Mouse (Mus musculus) adrenal gland, adult 10 weeks (tissue): ENCODE measurements around the gene Gm10639. TPM values are rescaled to one million over a fixed set of nuclear protein-coding genes. Genes with fewer than 3 reads are reported as not detected.

ENCODE experiments used
- polyA plus RNA-seq: library from polyadenylated mRNA; stranded (reverse); fragments of 350-450 nt; fragmentation: Illumina TruSeq; extraction: RNeasy Lipid Tissue Mini Kit (QIAGEN cat#74804); gene quantifications from one replicate; pipeline ENCODE4 v1.2.3, GENCODE M21; 2014; ENCODE audit warnings: low read depth, low replicate concordance

The Gm10639 gene
- not detected for polyA plus RNA-seq

DNA sequence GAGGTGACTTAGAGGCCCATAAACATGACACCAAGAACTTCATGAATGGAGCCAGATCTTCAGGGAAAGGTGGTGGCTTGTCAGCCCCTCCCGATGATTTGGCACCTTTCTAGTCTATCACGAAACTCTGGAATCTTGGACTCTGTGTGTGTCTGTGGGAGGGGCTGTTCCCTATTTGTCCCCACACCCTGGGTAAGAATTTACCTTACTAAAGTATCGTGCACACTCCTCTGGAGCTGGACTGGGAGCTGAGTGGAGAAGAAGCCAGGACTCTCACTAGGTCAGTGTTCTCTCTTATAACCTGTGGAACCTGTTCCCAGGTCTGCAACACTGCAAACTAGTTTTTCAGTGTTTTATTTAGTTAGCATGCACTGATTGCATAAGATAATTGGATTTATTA lies at the start of gene Gm10639:
Gene Gm10639, plus strand, starts transcription at position 201 of the 400 bp plus-strand sequence.

GRCm38 (mm10) chr9:78256914-78257313 lies 32.8 kb upstream of the Gm10639 start, which contains the start of gene Gm3776:
Gene Gm3776 (plus strand): TSS chr9:78257129.

GRCm38 (mm10) chr9:78314696-78315095 lies 25.0 kb downstream of the Gm10639 start, which contains the start of gene Omt2a:
Gene Omt2a (minus strand): TSS chr9:78314796.

GRCm38 (mm10) chr9:78327289-78327688 lies 37.6 kb downstream of the Gm10639 start, which contains the start of gene Omt2b:
Gene Omt2b (plus strand): TSS chr9:78327589.

Other genes with a start within 250 kb of the Gm10639 start
- gene Gcm1, start 238.0 kb upstream of the Gm10639 start, polyA plus RNA-seq, result not detected
- gene Fbxo9, start 180.9 kb upstream of the Gm10639 start, polyA plus RNA-seq, result 63.6 TPM
- 21.9 TPM for gene Ick, start 180.7 kb upstream of the Gm10639 start, polyA plus RNA-seq
- 33.9 TPM for gene Gsta4, start 107.1 kb upstream of the Gm10639 start, polyA plus RNA-seq
- not detected for gene Gsta1, start 59.3 kb upstream of the Gm10639 start, polyA plus RNA-seq
- not detected for gene Gm3776, start 32.8 kb upstream of the Gm10639 start, polyA plus RNA-seq
- not detected for gene Omt2a, start 24.9 kb downstream of the Gm10639 start, polyA plus RNA-seq
- not detected for gene Omt2b, start 37.7 kb downstream of the Gm10639 start, polyA plus RNA-seq
- not detected for gene Gsta2, start 65.9 kb downstream of the Gm10639 start, polyA plus RNA-seq
- not detected for gene Dppa5a, start 78.3 kb downstream of the Gm10639 start, polyA plus RNA-seq
- gene Ooep, start 88.8 kb downstream of the Gm10639 start, polyA plus RNA-seq, result 0.29 TPM
- not detected for gene Ddx43, start 105.9 kb downstream of the Gm10639 start, polyA plus RNA-seq
- 1.8 TPM for gene Cgas, start 153.3 kb downstream of the Gm10639 start, polyA plus RNA-seq
- 34.2 TPM for gene Mto1, start 158.3 kb downstream of the Gm10639 start, polyA plus RNA-seq
- not detected for gene Gm17324, start 158.9 kb downstream of the Gm10639 start, polyA plus RNA-seq
- 4,290 TPM for gene Eef1a1, start 199.2 kb downstream of the Gm10639 start, polyA plus RNA-seq